Comparison of ENCODE assay signal across 9 mouse cellular contexts in genomic region chr2:150558568-150558967, GRCm38 (mm10). TPM values are rescaled to one million over a fixed set of nuclear protein-coding genes. Genes with fewer than 3 reads are reported as not detected.
DNase-seq lines count a peak whose midpoint lies in the region; ATAC-seq and TF ChIP-seq lines count a peak whose summit lies in the region.
"Had no signal": no experiment of that assay in that cellular context is flagged by ENCODE, and none has a peak within 500 bp of the region (broad histone marks: within the 10 kb centered on the region; RNA-seq: fewer than 3 reads in every experiment).

No protein-coding gene starts in this region.

- no peak overlapping the region for H3K9ac ChIP-seq in forebrain, postnatal 0 days
- no peak overlapping the region for H3K9ac ChIP-seq in forebrain, embryonic 16.5 days (replicated peaks; ENCODE audit: low read depth, low read length)
- H3K9ac ChIP-seq: neural tube, embryonic 13.5 days had no signal

- peak; percentile 59 for DNase-seq in forebrain, postnatal 0 days
- peak; percentile 36 to 41 for DNase-seq in right cerebral cortex, adult 2 months (ENCODE audit: low spot score in 2 of 2)
- no peak for DNase-seq in right cerebral cortex, postnatal 36 days (ENCODE audit: low spot score in 2 of 2)
- peak; percentile 13 for DNase-seq in lung, postnatal 10 days
- DNase-seq in thymus, postnatal 36 days, result peak; percentile 24 to 30
- DNase-seq in adrenal gland, postnatal 4 days (ENCODE audit: low spot score in 2 of 2), result no peak

- no peaks in the 10 kb centered on the region for H3K36me3 ChIP-seq in forebrain, postnatal 0 days (ENCODE audit: insufficient read depth)
- H3K36me3 ChIP-seq in forebrain, embryonic 16.5 days (ENCODE audit: control insufficient read depth, insufficient read depth), result no peaks in the 10 kb centered on the region
- H3K36me3 ChIP-seq: neural tube, embryonic 13.5 days had no signal

- no peaks in the 10 kb centered on the region for H3K4me1 ChIP-seq in forebrain, postnatal 0 days (ENCODE audit: insufficient read depth)
- H3K4me1 ChIP-seq in forebrain, embryonic 16.5 days (replicated peaks; ENCODE audit: control insufficient read depth, insufficient read depth, low read length), result no peaks in the 10 kb centered on the region
- H3K4me1 ChIP-seq: neural tube, embryonic 13.5 days had no signal

- H3K9me3 ChIP-seq in forebrain, postnatal 0 days (ENCODE audit: low read length), result no peaks in the 10 kb centered on the region
- H3K9me3 ChIP-seq in forebrain, embryonic 16.5 days (ENCODE audit: control insufficient read depth, low read length), result no peaks in the 10 kb centered on the region
- H3K9me3 ChIP-seq: neural tube, embryonic 13.5 days had no signal

- H3K4me2 ChIP-seq in forebrain, postnatal 0 days (ENCODE audit: low read depth), result no peak overlapping the region
- H3K4me2 ChIP-seq in forebrain, embryonic 16.5 days (ENCODE audit: low read length), result no peak overlapping the region
- H3K4me2 ChIP-seq: neural tube, embryonic 13.5 days had no signal

- ATAC-seq in forebrain, postnatal 0 days, result peak; percentile 62; the same call in 1 of the 2 replicates
- ATAC-seq in forebrain, embryonic 16.5 days, result no peak
- peak; percentile 98 for ATAC-seq in granulocyte monocyte progenitor cell, adult 5-6 weeks (replicated peaks; ENCODE audit: poor library complexity, severe bottlenecking)

- H3K4me3 ChIP-seq in forebrain, postnatal 0 days (ENCODE audit: low read depth, low read length), result no peak overlapping the region
- H3K4me3 ChIP-seq in forebrain, embryonic 16.5 days (replicated peaks; ENCODE audit: low read length), result no peak overlapping the region
- H3K4me3 ChIP-seq: neural tube, embryonic 13.5 days had no signal

- no peak overlapping the region for H3K27ac ChIP-seq in forebrain, postnatal 0 days (ENCODE audit: low read depth, low read length)
- no peak overlapping the region for H3K27ac ChIP-seq in forebrain, embryonic 16.5 days (ENCODE audit: low read length)
- H3K27ac ChIP-seq: neural tube, embryonic 13.5 days had no signal

- peak; percentile 70 for TF ChIP-seq CTCF in forebrain, postnatal 0 days (IDR thresholded peaks at IDR 0.05; ENCODE audit: low read depth)

- no peaks in the 10 kb centered on the region for H3K27me3 ChIP-seq in forebrain, postnatal 0 days (ENCODE audit: insufficient read depth, low read length)
- H3K27me3 ChIP-seq in forebrain, embryonic 16.5 days (replicated peaks; ENCODE audit: control insufficient read depth, insufficient read depth, low read length), result no peaks in the 10 kb centered on the region
- H3K27me3 ChIP-seq: neural tube, embryonic 13.5 days had no signal

- WGBS in forebrain, postnatal 0 days, result 61% methylated on average over 3 of the region's 3 CpGs
- WGBS in forebrain, embryonic 16.5 days, result 56% methylated on average over 3 of the region's 3 CpGs

RNA-seq across cellular contexts. Expression of gene Cst7, which starts 11.6 kb away (rescaled TPM):
- total RNA-seq in forebrain, postnatal 0 days (2014; rRNA removed), result not detected in 2 replicates
- 0.29 and 0.31 TPM in 2 replicates for polyA plus RNA-seq in forebrain, postnatal 0 days (2015; fragmentation: Nextera tagmentation; extraction: Ambion mirVana)
- polyA plus RNA-seq in forebrain, embryonic 16.5 days (2015; fragmentation: Nextera tagmentation; extraction: Ambion mirVana), result 0.29 and 0.34 TPM in 2 replicates
- total RNA-seq in granulocyte monocyte progenitor cell, adult 5-6 weeks (2014; fragmentation: Nextera tagmentation), result 336 and 375 TPM in 2 replicates
- 403 and 441 TPM in 2 replicates for total RNA-seq in granulocyte monocyte progenitor cell, adult 5-6 weeks (2017)
- total RNA-seq in adrenal gland, postnatal 4 days (2021), result under 1 TPM; 0.31 TPM

RNA-seq across cellular contexts. Expression of gene Apmap, which starts 49.8 kb away (rescaled TPM):
- total RNA-seq in forebrain, postnatal 0 days (2014; rRNA removed), result 40.9 and 43.0 TPM in 2 replicates
- polyA plus RNA-seq in forebrain, postnatal 0 days (2015; fragmentation: Nextera tagmentation; extraction: Ambion mirVana), result 53.5 and 56.1 TPM in 2 replicates
- 42.2 and 44.4 TPM in 2 replicates for polyA plus RNA-seq in forebrain, embryonic 16.5 days (2015; fragmentation: Nextera tagmentation; extraction: Ambion mirVana)
- 27.2 and 31.8 TPM in 2 replicates for total RNA-seq in granulocyte monocyte progenitor cell, adult 5-6 weeks (2014; fragmentation: Nextera tagmentation)
- total RNA-seq in granulocyte monocyte progenitor cell, adult 5-6 weeks (2017), result 79.5 and 89.3 TPM in 2 replicates
- total RNA-seq in adrenal gland, postnatal 4 days (2021), result 10 to 100 TPM; 87.6 to 95.1 TPM

Comparison
In these comparisons a context has a peak if more than half of its experiments do, and no peak if none do; other contexts are left out.
1. DNase-seq: peak in forebrain, postnatal 0 days (single experiment), right cerebral cortex, adult 2 months (2 of 2), lung, postnatal 10 days (single experiment) and thymus, postnatal 36 days (2 of 2); none in right cerebral cortex, postnatal 36 days (0 of 2) and adrenal gland, postnatal 4 days (0 of 2).
2. RNA of gene Cst7, which starts 11.6 kb away (total RNA-seq): 336 to 441 TPM in granulocyte monocyte progenitor cell, adult 5-6 weeks; 0.31 TPM in adrenal gland, postnatal 4 days and not detected in forebrain, postnatal 0 days; every median in the first group is over 100 times any median in the second.